ENCODE assay signal across 9 mouse cellular contexts in the genomic region with DNA sequence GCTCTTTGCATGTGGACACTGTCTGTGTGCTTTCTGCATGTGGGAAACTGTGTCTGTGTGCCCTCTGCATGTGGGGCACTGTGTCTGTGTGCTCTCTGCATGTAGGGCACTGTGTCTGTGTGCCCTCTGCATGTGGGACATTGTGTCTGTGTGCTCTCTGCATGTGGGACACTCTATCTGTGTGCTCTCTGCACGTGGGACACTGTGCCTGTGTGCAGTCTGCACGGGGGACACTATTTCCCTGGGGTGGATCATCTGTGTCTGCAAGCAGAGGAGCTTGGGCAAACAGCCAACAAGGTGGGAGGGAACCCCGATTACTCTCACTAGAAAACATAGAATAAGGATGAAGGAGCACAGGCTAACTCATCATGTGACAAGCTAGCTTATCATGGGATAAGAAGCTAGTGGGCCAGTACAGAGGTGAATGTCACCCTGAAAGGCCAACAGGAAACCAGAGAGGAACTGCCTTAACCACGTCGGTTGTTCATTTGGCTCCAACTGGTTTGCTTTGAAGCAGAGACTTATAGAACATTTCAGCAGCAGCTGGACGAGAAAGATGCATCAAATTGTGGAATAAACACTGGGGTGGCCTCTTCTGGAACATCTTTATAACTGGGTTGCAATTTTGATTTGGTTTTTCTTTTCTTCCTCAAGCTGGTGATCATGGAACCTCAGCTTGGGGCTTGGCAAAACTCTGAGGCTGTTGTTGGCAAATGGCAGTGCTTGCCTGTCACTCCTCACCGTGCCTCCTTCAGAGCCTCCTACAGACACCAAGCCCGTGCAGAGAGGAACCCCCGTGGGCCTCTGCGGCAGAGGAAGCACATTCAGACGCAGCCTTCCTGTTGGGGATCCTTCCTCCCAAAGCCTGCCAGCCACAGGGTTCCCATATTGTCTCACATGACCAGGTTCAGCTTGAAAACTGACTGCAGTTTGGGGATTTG. TPM values are rescaled to one million over a fixed set of nuclear protein-coding genes. Genes with fewer than 3 reads are reported as not detected.
A peak's percentile ranks its signal among the peaks of the same experiment; 100 is the strongest.
DNase-seq lines count a peak whose midpoint lies in the region; ATAC-seq and TF ChIP-seq lines count a peak whose summit lies in the region.
"Had no signal": no experiment of that assay in that cellular context is flagged by ENCODE, and none has a peak within 500 bp of the region (broad histone marks: within the 10 kb centered on the region; RNA-seq: fewer than 3 reads in every experiment).

No protein-coding gene starts in this region.

- 54% methylated on average over 11 of the region's 11 CpGs for WGBS in forebrain, embryonic 10.5 days
- 45% methylated on average over 11 of the region's 11 CpGs for WGBS in forebrain, embryonic 11.5 days
- 26% methylated on average over 11 of the region's 11 CpGs for WGBS in kidney, postnatal 0 days

- H3K36me3 ChIP-seq in forebrain, embryonic 10.5 days (replicated peaks) = no peaks in the 10 kb centered on the region
- H3K36me3 ChIP-seq in forebrain, embryonic 11.5 days (ENCODE audit: control insufficient read depth, insufficient read depth, low read length) = no peaks in the 10 kb centered on the region
- H3K36me3 ChIP-seq in kidney, postnatal 0 days (ENCODE audit: insufficient read depth, low read length) = no peaks in the 10 kb centered on the region
- H3K36me3 ChIP-seq: neural tube, embryonic 13.5 days had no signal

- H3K9me3 ChIP-seq in forebrain, embryonic 10.5 days = no peaks in the 10 kb centered on the region
- H3K9me3 ChIP-seq in forebrain, embryonic 11.5 days (ENCODE audit: control insufficient read depth, low read length) = no peaks in the 10 kb centered on the region
- H3K9me3 ChIP-seq in kidney, postnatal 0 days (replicated peaks; ENCODE audit: low read length) = no peaks in the 10 kb centered on the region
- H3K9me3 ChIP-seq: neural tube, embryonic 13.5 days had no signal

- H3K4me1 ChIP-seq in forebrain, embryonic 10.5 days = peaks cover 12% of the 10 kb centered on the region
- peaks cover 3% of the 10 kb centered on the region; the same call in 1 of the 2 replicates for H3K4me1 ChIP-seq in forebrain, embryonic 11.5 days (replicated peaks; ENCODE audit: control insufficient read depth, insufficient read depth, low read length)
- H3K4me1 ChIP-seq in kidney, postnatal 0 days (replicated peaks; ENCODE audit: insufficient read depth, low read length) = no peaks in the 10 kb centered on the region

- H3K9ac ChIP-seq in forebrain, embryonic 11.5 days (ENCODE audit: low read length) = no peak overlapping the region; the same call in 1 of the 2 replicates
- H3K9ac ChIP-seq in kidney, postnatal 0 days (ENCODE audit: low read depth, low read length) = no peak overlapping the region
- H3K9ac ChIP-seq: neural tube, embryonic 13.5 days had no signal

- peak overlapping the region; percentile 45 for H3K27ac ChIP-seq in forebrain, embryonic 10.5 days
- H3K27ac ChIP-seq in forebrain, embryonic 11.5 days (ENCODE audit: low read depth, low read length) = no peak overlapping the region
- H3K27ac ChIP-seq in kidney, postnatal 0 days = peak overlapping the region; percentile 54
- H3K27ac ChIP-seq: neural tube, embryonic 13.5 days had no signal

- no peak for TF ChIP-seq CTCF in kidney, postnatal 0 days (IDR thresholded peaks at IDR 0.05; ENCODE audit: low read depth)

- no peak for ATAC-seq in forebrain, embryonic 11.5 days (replicated peaks; ENCODE audit: low FRiP score)
- no peak for ATAC-seq in kidney, postnatal 0 days (replicated peaks; ENCODE audit: low FRiP score, low read depth)

- no peaks in the 10 kb centered on the region for H3K27me3 ChIP-seq in forebrain, embryonic 10.5 days (ENCODE audit: poor library complexity, severe bottlenecking)
- H3K27me3 ChIP-seq in forebrain, embryonic 11.5 days (ENCODE audit: control insufficient read depth, insufficient read depth, low read length) = no peaks in the 10 kb centered on the region
- H3K27me3 ChIP-seq in kidney, postnatal 0 days (ENCODE audit: insufficient read depth, low read length) = no peaks in the 10 kb centered on the region
- H3K27me3 ChIP-seq: neural tube, embryonic 13.5 days had no signal

- DNase-seq in forebrain, embryonic 10.5 days (ENCODE audit: extremely low spot score, low spot score) = no peak
- no peak for DNase-seq in forebrain, embryonic 11.5 days (ENCODE audit: low spot score)
- peak; percentile 59 for DNase-seq in right cerebral cortex, adult 18-20 months
- DNase-seq in right cerebral cortex, postnatal 4 days = no peak
- DNase-seq in kidney, postnatal 0 days (ENCODE audit: low spot score) = no peak
- DNase-seq in lung, postnatal 4 days = peak; percentile 58 to 71
- peak; percentile 71 for DNase-seq in thymus, postnatal 0 days (ENCODE audit: low spot score)
- no peak for DNase-seq in gastrocnemius, adult 18-20 months (ENCODE audit: low spot score)

- no peak overlapping the region for H3K4me3 ChIP-seq in forebrain, embryonic 10.5 days
- no peak overlapping the region for H3K4me3 ChIP-seq in forebrain, embryonic 11.5 days (ENCODE audit: low read depth, low read length)
- no peak overlapping the region for H3K4me3 ChIP-seq in kidney, postnatal 0 days (replicated peaks; ENCODE audit: low read depth, low read length)
- H3K4me3 ChIP-seq: neural tube, embryonic 13.5 days had no signal

- H3K4me2 ChIP-seq in forebrain, embryonic 11.5 days (ENCODE audit: low read depth, low read length, severe bottlenecking) = no peak overlapping the region
- no peak overlapping the region for H3K4me2 ChIP-seq in kidney, postnatal 0 days (ENCODE audit: low read length)
- H3K4me2 ChIP-seq: neural tube, embryonic 13.5 days had no signal

RNA-seq across cellular contexts. Expression of gene Otulinl, which starts 20.9 kb away (rescaled TPM):
- 7.7 and 8.0 TPM in 2 replicates for polyA plus RNA-seq in forebrain, embryonic 10.5 days (2016; fragmentation: Nextera tagmentation; extraction: Ambion mirVana)
- polyA plus RNA-seq in forebrain, embryonic 11.5 days (2014; fragmentation: Nextera tagmentation; extraction: Ambion mirVana) = 9.2 and 9.4 TPM in 2 replicates
- 27.2 and 28.4 TPM in 2 replicates for polyA plus RNA-seq in kidney, postnatal 0 days (2015; fragmentation: Nextera tagmentation; extraction: Ambion mirVana)
- polyA plus RNA-seq in thymus, postnatal 0 days (2015; fragmentation: Nextera tagmentation; extraction: Ambion mirVana) = 75.9 and 97.4 TPM in 2 replicates
- total RNA-seq in gastrocnemius, adult 18-20 months (2021) = under 1 TPM; 0.91 to 0.93 TPM

Comparison
In these comparisons a context has a peak if more than half of its experiments do, and no peak if none do; other contexts are left out.
1. DNase-seq: peak in right cerebral cortex, adult 18-20 months (single experiment), lung, postnatal 4 days (2 of 2) and thymus, postnatal 0 days (single experiment); none in forebrain, embryonic 10.5 days (single experiment), forebrain, embryonic 11.5 days (single experiment), right cerebral cortex, postnatal 4 days (single experiment), kidney, postnatal 0 days (single experiment) and gastrocnemius, adult 18-20 months (single experiment).